Comparison of ENCODE assay signal across 34 mouse cellular contexts in the genomic region with DNA sequence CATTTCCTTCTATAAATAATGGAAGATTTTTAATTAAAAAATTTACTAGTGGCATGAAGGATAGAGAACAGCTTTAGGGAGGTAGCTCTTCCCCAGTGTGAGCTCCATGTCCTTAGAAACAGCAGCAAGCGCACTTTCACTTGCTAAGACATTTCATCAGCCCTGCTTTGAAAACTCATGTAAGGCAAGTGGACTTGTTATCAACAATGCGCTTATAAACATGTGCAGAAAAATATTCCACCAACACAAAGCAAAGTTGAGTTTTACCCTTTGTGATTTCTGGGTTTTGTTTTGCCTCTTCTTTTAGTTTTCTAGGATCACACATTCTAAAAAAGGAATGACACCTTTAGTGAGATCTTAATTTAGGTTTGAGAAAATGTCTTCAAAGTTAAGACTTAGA.
"Had no signal": no experiment of that assay in that cellular context is flagged by ENCODE, and none has a peak within 500 bp of the region (broad histone marks: within the 10 kb centered on the region; RNA-seq: fewer than 3 reads in every experiment).

No protein-coding gene starts in this region.

- H3K4me3 ChIP-seq: heart, embryonic 10.5 days; heart, embryonic 12.5 days; heart, embryonic 13.5 days; heart, embryonic 15.5 days; hindbrain, embryonic 10.5 days; hindbrain, embryonic 13.5 days; hindbrain, embryonic 15.5 days; intestine, embryonic 15.5 days; kidney, embryonic 15.5 days; layer of hippocampus, adult 2 months; left cerebral cortex, adult 2 months had no signal

- H3K9ac ChIP-seq: heart, embryonic 12.5 days; heart, embryonic 13.5 days; heart, embryonic 15.5 days; hindbrain, embryonic 13.5 days; hindbrain, embryonic 14.5 days; hindbrain, embryonic 15.5 days; intestine, embryonic 15.5 days; kidney, embryonic 15.5 days had no signal

- ATAC-seq: hindbrain, embryonic 16.5 days; hindbrain, postnatal 0 days; inflammation-experienced regulatory T-cells, adult 6 months; intestine, embryonic 15.5 days; intestine, embryonic 16.5 days; intestine, postnatal 0 days had no signal

- H3K27me3 ChIP-seq: heart, embryonic 12.5 days; heart, embryonic 13.5 days; heart, embryonic 15.5 days; hindbrain, embryonic 13.5 days; hindbrain, embryonic 15.5 days; intestine, embryonic 15.5 days; kidney, embryonic 15.5 days had no signal

- H3K4me2 ChIP-seq: heart, embryonic 11.5 days; heart, embryonic 12.5 days; heart, embryonic 13.5 days; heart, embryonic 15.5 days; hindbrain, embryonic 13.5 days; hindbrain, embryonic 14.5 days; hindbrain, embryonic 15.5 days; intestine, embryonic 15.5 days; kidney, embryonic 15.5 days had no signal

- H3K27ac ChIP-seq: heart, embryonic 10.5 days; heart, embryonic 13.5 days; heart, embryonic 15.5 days; hindbrain, embryonic 10.5 days; hindbrain, embryonic 13.5 days; hindbrain, embryonic 14.5 days; hindbrain, embryonic 15.5 days; hindbrain, postnatal 0 days; intestine, embryonic 15.5 days; kidney, embryonic 15.5 days; kidney, postnatal 0 days; layer of hippocampus, adult 2 months had no signal

- H3K36me3 ChIP-seq: heart, embryonic 10.5 days; heart, embryonic 12.5 days; heart, embryonic 13.5 days; heart, embryonic 15.5 days; hindbrain, embryonic 10.5 days; hindbrain, embryonic 13.5 days; hindbrain, embryonic 15.5 days; intestine, embryonic 15.5 days; kidney, embryonic 15.5 days had no signal

- H3K9me3 ChIP-seq: heart, embryonic 10.5 days; heart, embryonic 12.5 days; heart, embryonic 13.5 days; heart, embryonic 15.5 days; hindbrain, embryonic 10.5 days; hindbrain, embryonic 13.5 days; hindbrain, embryonic 15.5 days; intestine, embryonic 15.5 days; kidney, embryonic 15.5 days had no signal

- DNase-seq: heart, postnatal 10 days; heart, postnatal 14 days; heart, postnatal 36 days; heart, postnatal 4 days; kidney, adult 11 months; kidney, adult 18-20 months; kidney, adult 2 months; kidney, adult 8-10 months; kidney, adult 9 months; kidney, postnatal 10 days; kidney, postnatal 14 days; kidney, postnatal 25 days; kidney, postnatal 36 days; kidney, postnatal 4 days; layer of hippocampus, adult 9-11 months had no signal

- H3K4me1 ChIP-seq: heart, embryonic 10.5 days; heart, embryonic 12.5 days; heart, embryonic 13.5 days; heart, embryonic 15.5 days; hindbrain, embryonic 10.5 days; hindbrain, embryonic 13.5 days; hindbrain, embryonic 15.5 days; intestine, embryonic 15.5 days; kidney, embryonic 15.5 days had no signal
